Mouse (Mus musculus) intestine, embryonic 15.5 days (tissue): ENCODE results near the gene Galntl6. TPM values are rescaled to one million over a fixed set of nuclear protein-coding genes. Genes with fewer than 3 reads are reported as not detected.

ENCODE experiments used
- ATAC-seq: fragments of 200-750 bp; cut with Nextera tagmentation; 2 replicates; pipeline ENCODE4 v1.8.0; 2017; ENCODE audit warnings: moderate TSS enrichment, moderate library complexity
- H3K27ac ChIP-seq: fragments of 300-500 bp; sonication (generic); 2 replicates; pipeline ENCODE4 v1.5.1; 2015; ENCODE audit warnings: mild to moderate bottlenecking, inconsistent platforms
- H3K27me3 ChIP-seq: fragments of 300-500 bp; sonication (generic); replicated peaks from 2 replicates; pipeline ENCODE4 v1.6.1; 2015; ENCODE audit warnings: inconsistent platforms
- H3K36me3 ChIP-seq: fragments of 300-500 bp; sonication (generic); 2 replicates; pipeline ENCODE4 v1.6.1; 2015; ENCODE audit warnings: inconsistent platforms
- H3K4me1 ChIP-seq: fragments of 300-500 bp; sonication (generic); replicated peaks from 2 replicates; pipeline ENCODE4 v1.6.1; 2015; ENCODE audit warnings: inconsistent platforms
- H3K4me2 ChIP-seq: fragments of 300-500 bp; sonication (generic); replicated peaks from 2 replicates; pipeline ENCODE4 v1.6.1; 2015; ENCODE audit warnings: mild to moderate bottlenecking, inconsistent platforms
- H3K4me3 ChIP-seq: fragments of 300-500 bp; sonication (generic); replicated peaks from 2 replicates; pipeline ENCODE4 v1.5.1; 2015; ENCODE audit warnings: inconsistent platforms
- H3K9ac ChIP-seq: fragments of 300-500 bp; sonication (generic); 2 replicates; pipeline ENCODE4 v1.6.1; 2015; ENCODE audit warnings: inconsistent platforms
- H3K9me3 ChIP-seq: fragments of 300-500 bp; sonication (generic); 2 replicates; pipeline ENCODE4 v1.6.1; 2016; ENCODE audit warnings: inconsistent platforms
- WGBS: fragments of 180-500 bp; shearing (Covaris S2); methylation state at CpG from one replicate; pipeline ENCODE4 v1.1.7; 2015; 5-methylcytosine and 5-hydroxymethylcytosine counted together
- polyA plus RNA-seq: library from polyadenylated mRNA; unstranded; fragments of >200 nt; fragmentation: Nextera tagmentation; extraction: Ambion mirVana; gene quantifications from 2 replicates; pipeline ENCODE4 v1.2.1, GENCODE M21; 2015

Galntl6 gene
- polyA plus RNA-seq, 1 experiment from 2014 or later = 0.65 TPM

DNA sequence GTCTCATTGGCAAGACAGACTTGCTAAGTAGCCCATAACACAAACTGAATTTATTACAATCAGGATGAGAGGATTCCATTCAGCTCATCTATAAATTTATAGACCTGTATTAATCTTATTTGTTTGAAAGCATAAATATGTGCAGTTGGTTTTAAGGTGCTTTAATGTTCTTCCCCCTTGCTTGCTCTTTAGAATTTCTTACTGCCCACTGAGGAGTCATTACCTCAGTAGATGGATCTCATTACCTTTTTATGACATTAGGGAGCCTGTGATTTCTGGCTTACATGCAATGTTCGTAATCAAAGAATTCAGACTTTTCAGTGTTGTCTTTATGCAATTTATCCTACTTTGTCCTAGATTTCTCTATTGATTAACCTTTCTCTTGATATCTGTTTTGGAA is 516.6 kb downstream of the Galntl6 start:
- no peak overlapping the region for H3K9ac ChIP-seq
- H3K9me3 ChIP-seq = no peaks in the 10 kb centered on the region
- no peak overlapping the region for H3K4me3 ChIP-seq
- whole genome bisulfite sequencing = 91% methylated on average over 1 of the region's 1 CpGs
- no peak overlapping the region for H3K27ac ChIP-seq
- no peaks in the 10 kb centered on the region for H3K27me3 ChIP-seq
- no peak overlapping the region for H3K4me2 ChIP-seq
- ATAC-seq = no peak
- H3K36me3 ChIP-seq = no peaks in the 10 kb centered on the region
- H3K4me1 ChIP-seq = no peaks in the 10 kb centered on the region

GRCm38 (mm10) chr8:58372389-58372788 is 540.1 kb downstream of the Galntl6 start:
- ATAC-seq = no peak

GRCm38 (mm10) chr8:58371979-58372378 is 540.5 kb downstream of the Galntl6 start:
- H3K9ac ChIP-seq = no peak overlapping the region
- WGBS = 76% methylated on average over 10 of the region's 10 CpGs

More at GRCm38 (mm10) chr8:58372389-58372788, 540.1 kb downstream of the Galntl6 start:
- Histone ChIP-seq H3K36me3 (no peaks in the 10 kb centered on the region), H3K9me3 (no peaks in the 10 kb centered on the region), H3K4me1 (no peaks in the 10 kb centered on the region), H3K27me3 (no peaks in the 10 kb centered on the region), H3K4me2 (no peak overlapping the region), H3K9ac (no peak overlapping the region), H3K4me3 (no peak overlapping the region), H3K27ac (no peak overlapping the region)
- WGBS = 73% methylated on average over 2 of the region's 2 CpGs

GRCm38 (mm10) chr8:58331151-58331550 is 581.3 kb downstream of the Galntl6 start:
- no peaks in the 10 kb centered on the region for H3K36me3 ChIP-seq
- no peak overlapping the region for H3K9ac ChIP-seq
- ATAC-seq = no peak
- 69% methylated on average over 1 of the region's 1 CpGs for WGBS
- H3K9me3 ChIP-seq = no peaks in the 10 kb centered on the region
- H3K27me3 ChIP-seq = no peaks in the 10 kb centered on the region
- H3K4me2 ChIP-seq = no peak overlapping the region
- no peaks in the 10 kb centered on the region for H3K4me1 ChIP-seq
- no peak overlapping the region for H3K4me3 ChIP-seq
- no peak overlapping the region for H3K27ac ChIP-seq

More at GRCm38 (mm10) chr8:58371979-58372378, 540.5 kb downstream of the Galntl6 start:
- no peaks in the 10 kb centered on the region for H3K4me1 ChIP-seq
- H3K27me3 ChIP-seq = no peaks in the 10 kb centered on the region
- no peaks in the 10 kb centered on the region for H3K36me3 ChIP-seq
- no peak for ATAC-seq
- no peak overlapping the region for H3K27ac ChIP-seq
- no peaks in the 10 kb centered on the region for H3K9me3 ChIP-seq
- H3K4me2 ChIP-seq = no peak overlapping the region
- H3K4me3 ChIP-seq = no peak overlapping the region

DNA sequence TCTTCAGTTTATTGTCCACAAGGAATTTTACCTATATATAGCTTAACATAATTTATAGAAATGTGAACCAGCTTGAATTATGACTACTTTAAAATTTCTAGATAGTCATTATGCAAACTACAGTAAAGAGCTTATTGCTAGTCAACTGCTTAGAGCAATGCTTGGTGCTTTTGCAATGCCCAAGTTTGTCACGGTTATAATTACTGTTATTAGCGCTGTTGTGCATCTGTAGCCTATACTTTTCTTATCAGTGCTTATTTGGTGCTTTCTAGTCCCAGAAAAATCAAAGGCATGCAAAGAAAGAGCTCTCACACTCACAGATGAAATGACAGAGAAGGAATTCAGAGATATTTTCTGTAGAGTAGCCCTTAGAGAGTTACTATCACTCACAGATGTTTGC is 599.0 kb downstream of the Galntl6 start:
- H3K4me1 ChIP-seq = no peaks in the 10 kb centered on the region

GRCm38 (mm10) chr8:58291487-58291886 is 621.0 kb downstream of the Galntl6 start:
- WGBS = 81% methylated on average over 4 of the region's 4 CpGs
- Histone ChIP-seq H3K4me1 (no peaks in the 10 kb centered on the region), H3K9ac (no peak overlapping the region), H3K27me3 (no peaks in the 10 kb centered on the region), H3K36me3 (no peaks in the 10 kb centered on the region), H3K27ac (no peak overlapping the region), H3K4me3 (no peak overlapping the region), H3K4me2 (no peak overlapping the region), H3K9me3 (no peaks in the 10 kb centered on the region)
- ATAC-seq = no peak

More for the DNA sequence above, 599.0 kb downstream of the Galntl6 start:
- Histone ChIP-seq H3K4me3 (no peak overlapping the region), H3K4me2 (no peak overlapping the region), H3K36me3 (no peaks in the 10 kb centered on the region), H3K27me3 (no peaks in the 10 kb centered on the region), H3K27ac (no peak overlapping the region), H3K9me3 (no peaks in the 10 kb centered on the region), H3K9ac (no peak overlapping the region)
- 86% methylated on average over 2 of the region's 2 CpGs for WGBS
- no peak for ATAC-seq

GRCm38 (mm10) chr8:58290080-58290479 is 622.4 kb downstream of the Galntl6 start:
- Histone ChIP-seq H3K9ac (no peak overlapping the region), H3K9me3 (no peaks in the 10 kb centered on the region), H3K27me3 (no peaks in the 10 kb centered on the region), H3K36me3 (no peaks in the 10 kb centered on the region), H3K27ac (no peak overlapping the region), H3K4me3 (no peak overlapping the region), H3K4me1 (no peaks in the 10 kb centered on the region), H3K4me2 (no peak overlapping the region)
- no peak for ATAC-seq

- no peak for ATAC-seq
- H3K27me3 ChIP-seq = no peaks in the 10 kb centered on the region
- H3K4me2 ChIP-seq = no peak overlapping the region
- H3K36me3 ChIP-seq = no peaks in the 10 kb centered on the region
- no peak overlapping the region for H3K9ac ChIP-seq
- no peak overlapping the region for H3K27ac ChIP-seq
- 77% methylated on average over 2 of the region's 2 CpGs for WGBS
- no peaks in the 10 kb centered on the region for H3K9me3 ChIP-seq
- no peaks in the 10 kb centered on the region for H3K4me1 ChIP-seq
- H3K4me3 ChIP-seq = no peak overlapping the region
Measured at GRCm38 (mm10) chr8:58265485-58265884, 647.0 kb downstream of the Galntl6 start.

GRCm38 (mm10) chr8:58258577-58259315 is 653.7 kb downstream of the Galntl6 start:
- H3K9ac ChIP-seq = no peak overlapping the region
- H3K27ac ChIP-seq = no peak overlapping the region
- no peaks in the 10 kb centered on the region for H3K4me1 ChIP-seq
- no peaks in the 10 kb centered on the region for H3K9me3 ChIP-seq
- H3K4me3 ChIP-seq = no peak overlapping the region
- H3K4me2 ChIP-seq = no peak overlapping the region
- H3K36me3 ChIP-seq = no peaks in the 10 kb centered on the region
- no peaks in the 10 kb centered on the region for H3K27me3 ChIP-seq
- 65% methylated on average over 2 of the region's 2 CpGs for WGBS
- no peak for ATAC-seq

- H3K36me3 ChIP-seq = no peaks in the 10 kb centered on the region
- H3K27me3 ChIP-seq = no peaks in the 10 kb centered on the region
- no peaks in the 10 kb centered on the region for H3K4me1 ChIP-seq
- H3K27ac ChIP-seq = no peak overlapping the region
- no peaks in the 10 kb centered on the region for H3K9me3 ChIP-seq
- no peak overlapping the region for H3K4me2 ChIP-seq
- WGBS = 68% methylated on average over 1 of the region's 1 CpGs
- H3K9ac ChIP-seq = no peak overlapping the region
- ATAC-seq = no peak
- no peak overlapping the region for H3K4me3 ChIP-seq
Measured at GRCm38 (mm10) chr8:58253620-58254019, 658.8 kb downstream of the Galntl6 start.

DNA sequence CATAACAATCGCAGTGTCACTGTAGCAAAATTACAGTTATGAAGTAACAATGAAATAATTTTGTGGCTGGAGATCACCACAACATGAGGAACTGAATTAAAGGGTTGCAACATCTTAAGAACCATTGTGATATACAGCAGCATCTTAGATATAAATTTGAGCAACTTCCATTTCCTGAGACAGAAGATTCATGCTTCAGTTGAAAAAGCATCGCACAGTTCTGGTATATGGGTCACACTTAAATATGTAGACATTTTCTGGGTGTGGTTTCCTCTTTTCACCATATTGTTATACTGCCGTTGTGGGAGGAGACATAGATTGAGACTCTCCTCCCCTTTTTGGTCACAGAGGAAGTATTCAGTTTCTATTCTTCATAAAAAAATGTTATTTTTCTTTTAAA is 667.6 kb downstream of the Galntl6 start:
- Histone ChIP-seq H3K4me3 (no peak overlapping the region), H3K9ac (no peak overlapping the region), H3K4me1 (no peaks in the 10 kb centered on the region), H3K9me3 (no peaks in the 10 kb centered on the region), H3K27ac (no peak overlapping the region), H3K36me3 (no peaks in the 10 kb centered on the region), H3K4me2 (no peak overlapping the region), H3K27me3 (no peaks in the 10 kb centered on the region)
- WGBS = 83% methylated on average over 3 of the region's 3 CpGs
- ATAC-seq = no peak

- no peak overlapping the region for H3K9ac ChIP-seq
- no peaks in the 10 kb centered on the region for H3K27me3 ChIP-seq
- no peaks in the 10 kb centered on the region for H3K4me1 ChIP-seq
- H3K4me3 ChIP-seq = no peak overlapping the region
- H3K9me3 ChIP-seq = no peaks in the 10 kb centered on the region
- H3K4me2 ChIP-seq = no peak overlapping the region
- ATAC-seq = no peak
- H3K36me3 ChIP-seq = no peaks in the 10 kb centered on the region
- no peak overlapping the region for H3K27ac ChIP-seq
- 37% methylated on average over 2 of the region's 2 CpGs for WGBS
Measured at GRCm38 (mm10) chr8:58234220-58234619, 678.2 kb downstream of the Galntl6 start.

- no peaks in the 10 kb centered on the region for H3K27me3 ChIP-seq
- WGBS = 81% methylated on average over 1 of the region's 1 CpGs
- H3K4me2 ChIP-seq = no peak overlapping the region
- no peak for ATAC-seq
- no peak overlapping the region for H3K4me3 ChIP-seq
- no peaks in the 10 kb centered on the region for H3K9me3 ChIP-seq
- H3K36me3 ChIP-seq = no peaks in the 10 kb centered on the region
- no peak overlapping the region for H3K9ac ChIP-seq
- H3K27ac ChIP-seq = no peak overlapping the region
- no peaks in the 10 kb centered on the region for H3K4me1 ChIP-seq
Measured at GRCm38 (mm10) chr8:58228725-58229124, 683.7 kb downstream of the Galntl6 start.
